Mouse (Mus musculus) kidney, adult 9 months (tissue): ENCODE data around the gene Nabp2.

Source experiments
- DNase-seq: peaks from one replicate; pipeline ENCODE4 v3.0.0; 2022

Gene Nabp2

GRCm38 (mm10) chr10:128380565-128380964 is 30.7 kb downstream of the Nabp2 start:
- peak; percentile 56 for DNase-seq

GRCm38 (mm10) chr10:128379260-128379659 is 32.0 kb downstream of the Nabp2 start:
- DNase-seq = no peak

GRCm38 (mm10) chr10:128378462-128378861 is 32.8 kb downstream of the Nabp2 start:
- no peak for DNase-seq

GRCm38 (mm10) chr10:128377940-128378448 is 33.3 kb downstream of the Nabp2 start:
- no peak for DNase-seq

GRCm38 (mm10) chr10:128377222-128377939 is 33.9 kb downstream of the Nabp2 start:
- DNase-seq = no peak

GRCm38 (mm10) chr10:128376455-128377211 is 34.7 kb downstream of the Nabp2 start, which contains the start of gene Ankrd52:
TSS of gene Ankrd52 (plus strand) at chr10:128377115.
- DNase-seq = peak; percentile 82

- no peak for DNase-seq
Measured at GRCm38 (mm10) chr10:128376099-128376454, 35.2 kb downstream of the Nabp2 start.

GRCm38 (mm10) chr10:128374393-128374792 is 36.9 kb downstream of the Nabp2 start:
- DNase-seq = no peak

GRCm38 (mm10) chr10:128372989-128373748 is 38.1 kb downstream of the Nabp2 start:
- no peak for DNase-seq

GRCm38 (mm10) chr10:128372142-128372541 is 39.1 kb downstream of the Nabp2 start:
- no peak for DNase-seq

- DNase-seq = no peak
Measured at GRCm38 (mm10) chr10:128370601-128371000, 40.7 kb downstream of the Nabp2 start.

- DNase-seq = no peak
Measured at GRCm38 (mm10) chr10:128370021-128370420, 41.3 kb downstream of the Nabp2 start.

GRCm38 (mm10) chr10:128369599-128369998 is 41.7 kb downstream of the Nabp2 start:
- no peak for DNase-seq

GRCm38 (mm10) chr10:128369218-128369543 is 42.1 kb downstream of the Nabp2 start:
- no peak for DNase-seq

GRCm38 (mm10) chr10:128368402-128369217 is 42.7 kb downstream of the Nabp2 start, which contains the start of gene Coq10a:
TSS of gene Coq10a (minus strand) at chr10:128368997.
- DNase-seq = peak; percentile 94

GRCm38 (mm10) chr10:128367899-128368401 is 43.3 kb downstream of the Nabp2 start:
- peak; percentile 86 for DNase-seq

- DNase-seq = peak; percentile 66
Measured at GRCm38 (mm10) chr10:128362568-128362967, 48.7 kb downstream of the Nabp2 start.

- no peak for DNase-seq
Measured at GRCm38 (mm10) chr10:128361836-128362235, 49.5 kb downstream of the Nabp2 start.

GRCm38 (mm10) chr10:128359226-128359625 is 52.1 kb downstream of the Nabp2 start:
- no peak for DNase-seq

GRCm38 (mm10) chr10:128358796-128359195 is 52.5 kb downstream of the Nabp2 start:
- DNase-seq = peak; percentile 73
